Mouse (Mus musculus): ENCODE measurements at regions not wholly inside any gene's neighbourhood (a gene's known extent, or its start where the extent isn't known, plus 50 kb on each side); places are given as distances from the start of the nearest gene placed in this dataset.

GRCm38 (mm10) chr13:57281941-57282710, 386.3 kb upstream of the Trpc7 start:
- DNase-seq, result no peak

GRCm38 (mm10) chr13:57281504-57281903, 385.7 kb upstream of the Trpc7 start:
- DNase-seq, result peak; percentile 34

- no peak for DNase-seq
These were observed 382.8 kb upstream of the Trpc7 start for GRCm38 (mm10) chr13:57278580-57278979.

GRCm38 (mm10) chr13:57277076-57277475, 381.3 kb upstream of the Trpc7 start:
- no peak for DNase-seq

- no peak for DNase-seq
These were observed 380.1 kb upstream of the Trpc7 start for GRCm38 (mm10) chr13:57275871-57276270.

- no peak for DNase-seq
These were observed 377.8 kb upstream of the Trpc7 start for GRCm38 (mm10) chr13:57273593-57273992.

GRCm38 (mm10) chr13:57269614-57270013, 373.8 kb upstream of the Trpc7 start:
- DNase-seq, result peak; percentile 30

GRCm38 (mm10) chr13:57259920-57260319, 364.1 kb upstream of the Trpc7 start:
- DNase-seq, result peak; percentile 82

- DNase-seq, result no peak
These were observed 363.7 kb upstream of the Trpc7 start for GRCm38 (mm10) chr13:57259474-57259873.

GRCm38 (mm10) chr13:57255920-57256319, 360.1 kb upstream of the Trpc7 start:
- no peak for DNase-seq

GRCm38 (mm10) chr13:57249851-57250250, 354.1 kb upstream of the Trpc7 start:
- DNase-seq, result no peak

GRCm38 (mm10) chr13:57249401-57249800, 353.6 kb upstream of the Trpc7 start:
- no peak for DNase-seq

- DNase-seq, result no peak
These were observed 350.6 kb upstream of the Trpc7 start for GRCm38 (mm10) chr13:57246238-57246963.

- no peak for DNase-seq
These were observed 341.1 kb upstream of the Trpc7 start for GRCm38 (mm10) chr13:57236917-57237316.

GRCm38 (mm10) chr13:57236211-57236610, 340.4 kb upstream of the Trpc7 start:
- peak; percentile 19 for DNase-seq

- DNase-seq, result no peak
These were observed 337.1 kb upstream of the Trpc7 start for GRCm38 (mm10) chr13:57232906-57233305.

GRCm38 (mm10) chr13:57231666-57232065, 335.9 kb upstream of the Trpc7 start:
- DNase-seq, result peak; percentile 8

- DNase-seq, result no peak
These were observed 334.5 kb upstream of the Trpc7 start for GRCm38 (mm10) chr13:57230253-57230652.

GRCm38 (mm10) chr13:57221092-57221491, 325.3 kb upstream of the Trpc7 start:
- no peak for DNase-seq

- no peak for DNase-seq
These were observed 320.4 kb upstream of the Trpc7 start for GRCm38 (mm10) chr13:57216161-57216560.

GRCm38 (mm10) chr13:57212251-57212650, 316.5 kb upstream of the Trpc7 start:
- no peak for DNase-seq

- no peak for DNase-seq
These were observed 295.4 kb upstream of the Trpc7 start for GRCm38 (mm10) chr13:57191195-57191594.

GRCm38 (mm10) chr13:57189246-57189645, 293.5 kb upstream of the Trpc7 start:
- no peak for DNase-seq

- peak; percentile 71 for DNase-seq
These were observed 290.4 kb upstream of the Trpc7 start for GRCm38 (mm10) chr13:57186168-57186567.
